Mouse (Mus musculus): Measurements from ENCODE around the gene Plagl2.
"Not testable (repeated sequence)": the region's sequence is repeated elsewhere in the genome, so short reads cannot be mapped to it uniquely, and the experiment has no call there.

DNA sequence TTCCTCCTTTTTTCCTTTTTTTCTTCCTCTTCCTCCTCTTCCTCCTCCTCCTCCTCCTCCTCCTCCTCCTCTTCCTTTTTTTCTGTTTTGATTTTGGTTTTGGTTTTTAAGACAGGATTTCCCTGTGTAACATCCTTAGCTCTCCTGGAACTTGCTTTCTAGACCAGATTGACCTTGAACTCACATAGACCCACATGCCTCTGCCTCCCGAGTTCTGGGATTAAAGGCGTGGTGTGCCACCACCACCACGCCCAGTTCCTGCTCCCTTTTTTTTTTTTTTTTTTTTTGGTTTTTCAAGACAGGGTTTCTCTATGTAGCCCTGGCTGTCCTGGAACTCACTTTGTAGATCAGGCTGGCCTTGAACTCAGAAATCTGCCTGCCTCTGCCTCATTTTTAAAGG lies 34.4 kb upstream of the Plagl2 start:
- TF ChIP-seq USF1 (IDR thresholded peaks at IDR 0.05; ENCODE audit: low read depth); CTCF (IDR thresholded peaks at IDR 0.05; ENCODE audit: control insufficient read depth, insufficient read depth, insufficient read length); CEBPB (IDR thresholded peaks at IDR 0.05; ENCODE audit: low read depth): not testable (repeated sequence)

Data from C2C12 (cell line).